Mouse (Mus musculus) adrenal gland, postnatal 36 days (tissue): Measurements from ENCODE around the gene Iscu. TPM values are rescaled to one million over a fixed set of nuclear protein-coding genes. Genes with fewer than 3 reads are reported as not detected.

Source experiments
- DNase-seq, 2 experiments: peaks; one replicate each; pipeline ENCODE4 v3.0.0; 2021; ENCODE audit warnings: mixed read lengths in 1 of 2
- total RNA-seq, 2 experiments: library from RNA; stranded (reverse); gene quantifications; 2 replicates each; pipeline ENCODE4 v1.2.3; 2021

Gene Iscu
- total RNA-seq, 2 experiments from 2014 or later, result 612 to 984 TPM

GRCm38 (mm10) chr5:113755347-113756030 is 17.1 kb upstream of the Iscu start:
- no peak for DNase-seq

GRCm38 (mm10) chr5:113761585-113761984 is 11.0 kb upstream of the Iscu start:
- DNase-seq, result no peak

- DNase-seq, result no peak
Observed at GRCm38 (mm10) chr5:113764426-113764825, 8.1 kb upstream of the Iscu start.

- DNase-seq, result peak; percentile 42 to 51
Observed at GRCm38 (mm10) chr5:113765641-113766526, 6.7 kb upstream of the Iscu start.

GRCm38 (mm10) chr5:113768806-113769205 is 3.7 kb upstream of the Iscu start:
- DNase-seq, result no peak

GRCm38 (mm10) chr5:113771213-113772162 is 1.1 kb upstream of the Iscu start:
- peak; percentile 86 for DNase-seq

GRCm38 (mm10) chr5:113772905-113773519 is 464 bp downstream of the Iscu start:
- peak in 1 of 2 experiments; percentile 39 for DNase-seq

GRCm38 (mm10) chr5:113773664-113774063 is 1.1 kb downstream of the Iscu start:
- peak; percentile 96 to 97 for DNase-seq

- DNase-seq, result no peak
Observed at GRCm38 (mm10) chr5:113775585-113775984, 3.0 kb downstream of the Iscu start.

- no peak for DNase-seq
Observed at GRCm38 (mm10) chr5:113776128-113776895, 3.8 kb downstream of the Iscu start.

GRCm38 (mm10) chr5:113776896-113777226 is 4.3 kb downstream of the Iscu start:
- peak in 1 of 2 experiments; percentile 27 for DNase-seq

GRCm38 (mm10) chr5:113777728-113778127 is 5.2 kb downstream of the Iscu start:
- DNase-seq, result peak; percentile 70 to 73

GRCm38 (mm10) chr5:113779569-113779968 is 7.0 kb downstream of the Iscu start:
- DNase-seq, result peak; percentile 57 to 59

- no peak for DNase-seq
Observed at GRCm38 (mm10) chr5:113780082-113780752, 7.7 kb downstream of the Iscu start.

- DNase-seq, result no peak
Observed at GRCm38 (mm10) chr5:113780763-113781162, 8.2 kb downstream of the Iscu start.

- no peak for DNase-seq
Observed at GRCm38 (mm10) chr5:113781254-113781653, 8.7 kb downstream of the Iscu start.

- no peak for DNase-seq
Observed at GRCm38 (mm10) chr5:113781875-113782274, 9.3 kb downstream of the Iscu start.

GRCm38 (mm10) chr5:113782624-113783023 is 10.1 kb downstream of the Iscu start:
- no peak for DNase-seq

GRCm38 (mm10) chr5:113783581-113784001 is 11.0 kb downstream of the Iscu start:
- peak in 1 of 2 experiments; percentile 63 for DNase-seq

- peak in 1 of 2 experiments; percentile 31 for DNase-seq
Observed at GRCm38 (mm10) chr5:113784104-113784503, 11.6 kb downstream of the Iscu start.
